Mouse (Mus musculus) G1E (cell line): Measurements from ENCODE around the gene Ap3m1.

Experiments used
- CTCF ChIP-seq: IDR thresholded peaks from 2 replicates; pipeline ENCODE4 v1.5.1; 2012; ENCODE audit warnings: low read depth, low read length, inconsistent platforms, mixed read lengths
- TAL1 ChIP-seq: conservative IDR thresholded peaks from 2 replicates; pipeline ENCODE4 v1.6.1; 2012; ENCODE audit warnings: low read depth, low read length, inconsistent platforms, mixed read lengths

DNA sequence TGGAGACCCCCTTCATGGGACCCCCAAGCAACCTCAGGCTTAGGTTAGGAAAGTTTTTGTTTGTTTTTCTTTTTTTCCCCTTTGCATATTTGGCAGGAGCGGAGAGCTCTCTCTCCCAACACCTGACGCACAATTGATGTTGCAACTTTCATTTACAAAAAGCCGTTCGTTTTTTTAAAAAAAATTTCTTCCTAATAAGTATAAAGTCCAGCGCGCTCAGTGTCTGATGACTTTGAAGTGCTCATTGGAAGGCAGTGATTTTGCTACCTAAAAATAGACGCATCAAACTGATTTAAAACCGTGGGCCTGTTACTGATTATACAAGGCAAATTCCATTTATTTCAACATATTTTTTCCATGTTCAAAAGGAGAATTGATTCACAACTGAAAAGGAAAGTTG lies 843 bp upstream of the Ap3m1 start:
- TF ChIP-seq CTCF (no peak), TAL1 (no peak)
